Mouse (Mus musculus) cerebellum, adult 2 months (tissue): ENCODE data around the gene Nrg3. TPM values are rescaled to one million over a fixed set of nuclear protein-coding genes. Genes with fewer than 3 reads are reported as not detected.
"Not testable (repeated sequence)": the region's sequence is repeated elsewhere in the genome, so short reads cannot be mapped to it uniquely, and the experiment has no call there.

Source experiments
- DNase-seq, 2 experiments: peaks; one replicate each; pipeline ENCODE4 v3.0.0; 2021
- H3K27ac ChIP-seq: fragments of 200-500 bp; 2 replicates; pipeline ENCODE4 v1.5.1; 2012; ENCODE audit warnings: low read length, control low read depth, inconsistent platforms; ENCODE audit not compliant: insufficient read depth
- H3K27me3 ChIP-seq: fragments of 200-500 bp; 2 replicates; pipeline ENCODE4 v1.6.1; 2012; ENCODE audit warnings: inconsistent platforms, mild to moderate bottlenecking, low read length, moderate library complexity; ENCODE audit not compliant: control insufficient read depth, insufficient read depth
- H3K4me1 ChIP-seq: fragments of 200-500 bp; 2 replicates; pipeline ENCODE4 v1.6.1; 2011; ENCODE audit warnings: low read length; ENCODE audit not compliant: control insufficient read depth, insufficient read depth
- H3K4me3 ChIP-seq: fragments of 200-500 bp; replicated peaks from 2 replicates; pipeline ENCODE3; 2011; ENCODE audit warnings: mild to moderate bottlenecking, low read depth, low read length, control low read depth; ENCODE audit not compliant: insufficient read depth
- CTCF ChIP-seq: fragments of 200-500 bp; IDR thresholded peaks from 2 replicates; pipeline ENCODE4 v1.5.1; 2011; ENCODE audit warnings: low read depth, mild to moderate bottlenecking, control low read depth, low read length, moderate library complexity, borderline replicate concordance; ENCODE audit not compliant: insufficient read depth
- POLR2A ChIP-seq: fragments of 200-500 bp; IDR thresholded peaks from 2 replicates; pipeline ENCODE4 v1.6.1; 2011; ENCODE audit warnings: low read length, control low read depth, borderline replicate concordance; ENCODE audit not compliant: insufficient read depth
- WGBS: fragments of 180-500 bp; shearing (Covaris S2); methylation state at CpG from one replicate; pipeline ENCODE4 v1.1.7; 2018; 5-methylcytosine and 5-hydroxymethylcytosine counted together
- polyA plus RNA-seq: library from polyadenylated mRNA; depleted of rRNA; stranded (reverse); fragments of >200 nt; gene quantifications from 2 replicates; pipeline ENCODE4 v1.2.3, GENCODE M21; 2012

Gene Nrg3
- polyA plus RNA-seq, 1 experiment, result 14.6 TPM

DNA sequence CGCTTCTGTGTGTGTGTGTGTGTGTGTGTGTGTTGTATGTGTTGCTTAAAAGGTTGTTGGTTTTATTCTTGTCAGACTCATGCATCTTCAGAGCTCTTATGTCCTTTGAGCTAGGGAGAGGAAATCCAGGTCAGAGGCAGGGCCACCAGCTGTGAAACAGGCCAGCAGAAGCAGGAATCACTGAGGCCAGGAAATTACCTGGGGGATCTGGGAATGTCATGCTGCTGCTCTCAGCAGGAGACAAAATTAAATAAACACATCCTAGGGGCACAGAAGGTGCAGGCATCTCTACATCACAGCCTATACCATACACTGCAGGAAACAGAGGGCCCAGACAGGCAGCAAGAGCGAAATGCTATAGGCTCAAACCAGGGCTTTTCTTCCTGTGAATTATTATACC lies 299.2 kb downstream of the Nrg3 start:
- Histone ChIP-seq H3K4me3 (no peak overlapping the region), H3K4me1 (peaks cover 9% of the 10 kb centered on the region; the same call in 1 of the 2 replicates), H3K27ac (peak overlapping the region; percentile 10; the same call in 1 of the 2 replicates), H3K27me3 (no peaks in the 10 kb centered on the region)
- DNase-seq, result peak; percentile 68 to 78
- TF ChIP-seq POLR2A (no peak), CTCF (no peak)
- WGBS, result 30% methylated on average over 2 of the region's 2 CpGs

GRCm38 (mm10) chr14:39160140-39160539 lies 312.7 kb downstream of the Nrg3 start:
- DNase-seq, result no peak
- no peak overlapping the region for H3K4me3 ChIP-seq
- H3K27me3 ChIP-seq, result no peaks in the 10 kb centered on the region
- WGBS, result 80% methylated on average over 3 of the region's 3 CpGs
- no peaks in the 10 kb centered on the region for H3K4me1 ChIP-seq
- no peak for TF ChIP-seq CTCF
- no peak for TF ChIP-seq POLR2A
- H3K27ac ChIP-seq, result no peak overlapping the region

DNA sequence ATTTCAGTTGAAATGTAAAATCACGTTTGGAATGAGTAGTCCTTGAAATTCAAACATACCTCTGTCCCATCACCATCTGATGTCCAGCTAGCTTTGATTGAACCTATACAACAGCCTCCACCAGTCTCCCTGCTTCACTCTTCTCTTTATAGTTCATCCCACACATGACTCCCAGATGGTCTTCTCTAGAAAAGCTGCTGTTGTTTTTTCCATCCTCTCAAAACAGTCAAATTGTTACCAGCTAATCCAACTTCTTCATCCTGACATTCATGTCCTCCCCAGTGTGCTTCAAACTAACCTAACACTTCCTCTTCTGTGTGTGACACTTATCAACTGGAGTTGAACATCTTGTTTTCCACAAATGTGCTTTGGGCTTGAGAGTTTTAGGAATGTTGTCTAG lies 317.4 kb downstream of the Nrg3 start:
- 62% methylated on average over 1 of the region's 1 CpGs for WGBS
- H3K27ac ChIP-seq, result no peak overlapping the region
- H3K27me3 ChIP-seq, result no peaks in the 10 kb centered on the region
- no peak overlapping the region for H3K4me3 ChIP-seq
- TF ChIP-seq CTCF, result no peak
- TF ChIP-seq POLR2A, result no peak
- DNase-seq, result no peak
- no peaks in the 10 kb centered on the region for H3K4me1 ChIP-seq

DNA sequence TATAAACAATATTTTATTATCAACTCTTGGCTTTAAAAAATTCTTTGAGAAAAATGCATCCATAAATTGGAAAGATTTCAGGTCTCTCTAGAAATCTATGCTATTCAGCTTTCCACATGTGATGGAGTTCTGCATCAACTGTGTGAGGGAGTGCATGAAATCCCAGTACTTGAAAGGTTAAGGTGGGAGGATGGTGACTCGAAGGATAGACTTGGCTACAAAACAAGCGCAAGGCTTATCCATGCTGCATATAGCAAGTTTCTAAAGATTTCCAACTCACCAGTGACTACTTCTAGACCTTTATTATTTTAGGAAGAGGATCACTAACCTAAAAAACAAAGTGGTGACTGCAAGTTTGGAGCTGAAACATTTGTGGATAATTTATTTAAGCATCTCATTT lies 343.1 kb downstream of the Nrg3 start:
- Histone ChIP-seq H3K4me1 (peaks cover 2% of the 10 kb centered on the region; the same call in 1 of the 2 replicates), H3K27ac (no peak overlapping the region), H3K4me3 (no peak overlapping the region), H3K27me3 (no peaks in the 10 kb centered on the region)
- TF ChIP-seq POLR2A, result no peak
- no peak for TF ChIP-seq CTCF
- DNase-seq, result no peak
- 87% methylated on average over 2 of the region's 2 CpGs for WGBS

DNA sequence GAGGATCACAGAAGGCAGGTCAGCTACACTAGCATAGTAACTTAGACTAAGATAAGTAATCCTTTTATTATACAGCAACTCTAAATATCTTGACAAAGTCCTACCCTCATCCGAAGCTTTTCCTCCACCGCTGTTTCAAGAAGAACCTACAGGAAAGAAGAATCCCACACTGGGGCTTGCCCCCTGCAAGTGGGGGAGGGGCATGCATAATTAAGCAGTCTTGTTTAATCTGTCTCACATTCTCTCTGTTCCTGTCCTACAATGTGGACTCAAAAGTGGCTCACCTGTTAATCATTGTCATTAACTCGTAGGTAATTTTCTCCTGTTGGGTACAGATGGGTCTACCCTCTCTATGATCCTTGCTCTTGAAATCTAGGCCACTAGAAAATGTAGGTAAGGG lies 354.9 kb downstream of the Nrg3 start:
- no peaks in the 10 kb centered on the region for H3K27me3 ChIP-seq
- no peak for DNase-seq
- 78% methylated on average over 3 of the region's 3 CpGs for WGBS
- no peaks in the 10 kb centered on the region for H3K4me1 ChIP-seq
- no peak overlapping the region for H3K27ac ChIP-seq
- no peak for TF ChIP-seq POLR2A
- no peak for TF ChIP-seq CTCF
- H3K4me3 ChIP-seq, result no peak overlapping the region

- DNase-seq, H3K4me1 ChIP-seq, H3K27me3 ChIP-seq, H3K4me3 ChIP-seq, H3K27ac ChIP-seq: not testable (repeated sequence)
- 95% methylated on average over 3 of the region's 3 CpGs for WGBS
These were observed 356.2 kb downstream of the Nrg3 start for GRCm38 (mm10) chr14:39116522-39117231.

DNA sequence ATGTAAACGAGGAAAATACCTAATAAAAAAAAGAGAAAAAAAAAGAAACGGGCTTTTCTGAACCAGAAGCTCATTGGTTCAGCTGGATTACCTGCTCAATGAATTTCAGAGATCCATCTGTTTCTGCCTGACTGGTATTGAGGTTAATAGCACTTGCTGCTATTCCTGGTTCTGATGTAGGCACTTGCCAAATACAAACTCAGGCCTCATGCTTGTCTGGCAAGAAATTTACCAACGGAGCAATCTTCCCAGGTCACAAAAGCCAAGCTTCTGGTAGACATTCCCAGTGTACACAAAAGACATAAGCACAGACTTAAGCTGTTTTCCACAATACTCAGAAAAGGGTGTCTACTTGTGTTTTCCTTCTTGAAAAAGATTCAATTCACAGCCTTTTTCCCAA lies 363.3 kb downstream of the Nrg3 start:
- H3K27me3 ChIP-seq, result no peaks in the 10 kb centered on the region
- TF ChIP-seq CTCF, result no peak
- no peak for TF ChIP-seq POLR2A
- WGBS, result 9% methylated on average over 3 of the region's 3 CpGs

GRCm38 (mm10) chr14:39106776-39107175 lies 366.1 kb downstream of the Nrg3 start:
- Histone ChIP-seq H3K4me3 (no peak overlapping the region), H3K4me1 (peaks cover 12% of the 10 kb centered on the region), H3K27me3 (no peaks in the 10 kb centered on the region), H3K27ac (no peak overlapping the region)
- WGBS, result 50% methylated on average over 3 of the region's 3 CpGs
- peak; percentile 25 to 37 for DNase-seq
- no peak for TF ChIP-seq CTCF
- TF ChIP-seq POLR2A, result no peak

More for the DNA sequence above, 363.3 kb downstream of the Nrg3 start:
- Histone ChIP-seq H3K4me1 (peaks cover 12% of the 10 kb centered on the region), H3K4me3 (no peak overlapping the region), H3K27ac (no peak overlapping the region)
- peak; percentile 40 to 84 for DNase-seq

- peaks cover 2% of the 10 kb centered on the region; the same call in 1 of the 2 replicates for H3K4me1 ChIP-seq
- no peaks in the 10 kb centered on the region for H3K27me3 ChIP-seq
- WGBS, result 77% methylated on average over 1 of the region's 1 CpGs
- no peak overlapping the region for H3K4me3 ChIP-seq
- no peak for DNase-seq
- no peak overlapping the region for H3K27ac ChIP-seq
- TF ChIP-seq POLR2A (no peak), CTCF (no peak)
These were observed 377.7 kb downstream of the Nrg3 start for GRCm38 (mm10) chr14:39095219-39095618.
